Mouse (Mus musculus): ENCODE measurements at regions not wholly inside any gene's neighbourhood (a gene's known extent, or its start where the extent isn't known, plus 50 kb on each side); places are given as distances from the start of the nearest gene placed in this dataset.

GRCm38 (mm10) chr4:83915871-83916270 lies 390.5 kb downstream of the Ccdc171 start:
- DNase-seq, result no peak

- no peak for DNase-seq
Measured at GRCm38 (mm10) chr4:83917009-83917408, 391.7 kb downstream of the Ccdc171 start.

- no peak for DNase-seq
Measured at GRCm38 (mm10) chr4:83918093-83918492, 392.7 kb downstream of the Ccdc171 start.

GRCm38 (mm10) chr4:83919041-83919440 lies 393.7 kb downstream of the Ccdc171 start:
- DNase-seq, result no peak

- DNase-seq, result no peak
Measured at GRCm38 (mm10) chr4:83925118-83925842, 399.9 kb downstream of the Ccdc171 start.

GRCm38 (mm10) chr4:83926195-83926731 lies 400.9 kb downstream of the Ccdc171 start:
- no peak for DNase-seq

GRCm38 (mm10) chr4:83931897-83932654 lies 406.7 kb downstream of the Ccdc171 start:
- DNase-seq, result no peak

- DNase-seq, result no peak
Measured at GRCm38 (mm10) chr4:83941693-83942092, 416.3 kb downstream of the Ccdc171 start.

GRCm38 (mm10) chr4:83949612-83950011 lies 424.3 kb downstream of the Ccdc171 start:
- DNase-seq, result no peak

GRCm38 (mm10) chr4:83950809-83951409 lies 425.6 kb downstream of the Ccdc171 start:
- no peak for DNase-seq

- DNase-seq, result peak; percentile 5
Measured at GRCm38 (mm10) chr4:83956252-83956904, 431.0 kb downstream of the Ccdc171 start.

- no peak for DNase-seq
Measured at GRCm38 (mm10) chr4:83957217-83957692, 431.9 kb downstream of the Ccdc171 start.

- DNase-seq, result no peak
Measured at GRCm38 (mm10) chr4:83966898-83967297, 441.6 kb downstream of the Ccdc171 start.

GRCm38 (mm10) chr4:83973162-83973561 lies 447.8 kb downstream of the Ccdc171 start:
- no peak for DNase-seq

- DNase-seq, result no peak
Measured at GRCm38 (mm10) chr4:83974214-83975012, 449.1 kb downstream of the Ccdc171 start.

GRCm38 (mm10) chr4:83975569-83975968 lies 450.2 kb downstream of the Ccdc171 start:
- no peak for DNase-seq

GRCm38 (mm10) chr4:83976067-83976466 lies 450.7 kb downstream of the Ccdc171 start:
- no peak for DNase-seq

GRCm38 (mm10) chr4:83979088-83979487 lies 453.7 kb downstream of the Ccdc171 start:
- no peak for DNase-seq

GRCm38 (mm10) chr4:83984671-83985391 lies 459.5 kb downstream of the Ccdc171 start:
- DNase-seq, result no peak

GRCm38 (mm10) chr4:83985451-83985850 lies 460.1 kb downstream of the Ccdc171 start:
- DNase-seq, result no peak
